Mouse (Mus musculus): Measurements from ENCODE around the gene Gm15293.
"Not testable (repeated sequence)": the region's sequence is repeated elsewhere in the genome, so short reads cannot be mapped to it uniquely, and the experiment has no call there.

Gm15293 gene

GRCm38 (mm10) chr8:21201261-21201660 is at the start of gene Gm15293:
TSS of gene Gm15293 (plus strand) at chr8:21201561.
- DNase-seq (ENCODE audit: low spot score in 2 of 2): not testable (repeated sequence)

GRCm38 (mm10) chr8:21161977-21162376 is 39.4 kb upstream of the Gm15293 start, which contains the start of gene Defa22:
TSS of gene Defa22 (plus strand) at chr8:21162277.
- DNase-seq (ENCODE audit: low spot score in 2 of 2): not testable (repeated sequence)

GRCm38 (mm10) chr8:21191314-21191713 is 10.0 kb upstream of the Gm15293 start, which contains the start of gene Defa31:
TSS of gene Defa31 (plus strand) at chr8:21191614.
- DNase-seq (ENCODE audit: low spot score in 2 of 2): not testable (repeated sequence)

Measured in frontal cortex, postnatal 25 days (tissue).